Mouse (Mus musculus) megakaryocyte, embryonic 14.5 days (primary cell): ENCODE data around the gene Fev.

Source experiments
- FLI1 ChIP-seq: IDR thresholded peaks from 2 replicates; pipeline ENCODE4 v1.6.1; 2012; ENCODE audit warnings: low read length, inconsistent platforms, mixed read lengths
- GATA1 ChIP-seq: IDR thresholded peaks from 3 replicates; pipeline ENCODE4 v1.6.1; 2012; ENCODE audit warnings: mixed read lengths, low read length, inconsistent platforms, borderline replicate concordance

- no peak for TF ChIP-seq FLI1
- no peak for TF ChIP-seq GATA1
Observed at GRCm38 (mm10) chr1:74851001-74851775, 34.0 kb downstream of the Fev start.
